Mouse (Mus musculus): Measurements from ENCODE around the gene Plcb2.
A peak's percentile ranks its signal among the peaks of the same experiment; 100 is the strongest.

Gene Plcb2

DNA sequence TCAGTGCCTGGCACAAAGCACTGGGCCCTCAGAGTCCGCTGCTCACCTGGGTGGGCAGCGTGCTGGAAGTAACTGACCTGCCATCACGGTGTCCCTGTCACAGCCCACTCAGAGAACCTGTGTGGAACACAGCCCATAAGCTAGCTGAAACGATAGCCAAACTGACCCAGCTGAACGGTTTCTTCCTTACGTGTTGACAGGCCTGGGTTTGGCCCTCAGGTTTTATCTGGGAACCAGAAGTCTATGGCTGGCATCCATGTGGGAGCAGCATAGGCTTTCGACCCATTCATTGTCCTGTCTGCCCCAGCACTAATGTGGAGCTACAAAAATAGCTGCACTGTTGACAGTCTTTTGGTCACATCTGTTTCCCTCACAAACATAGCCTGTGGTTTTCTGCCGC is 22.2 kb upstream of the Plcb2 start:
- no peak for DNase-seq (ENCODE audit: inconsistent ontology term)

DNA sequence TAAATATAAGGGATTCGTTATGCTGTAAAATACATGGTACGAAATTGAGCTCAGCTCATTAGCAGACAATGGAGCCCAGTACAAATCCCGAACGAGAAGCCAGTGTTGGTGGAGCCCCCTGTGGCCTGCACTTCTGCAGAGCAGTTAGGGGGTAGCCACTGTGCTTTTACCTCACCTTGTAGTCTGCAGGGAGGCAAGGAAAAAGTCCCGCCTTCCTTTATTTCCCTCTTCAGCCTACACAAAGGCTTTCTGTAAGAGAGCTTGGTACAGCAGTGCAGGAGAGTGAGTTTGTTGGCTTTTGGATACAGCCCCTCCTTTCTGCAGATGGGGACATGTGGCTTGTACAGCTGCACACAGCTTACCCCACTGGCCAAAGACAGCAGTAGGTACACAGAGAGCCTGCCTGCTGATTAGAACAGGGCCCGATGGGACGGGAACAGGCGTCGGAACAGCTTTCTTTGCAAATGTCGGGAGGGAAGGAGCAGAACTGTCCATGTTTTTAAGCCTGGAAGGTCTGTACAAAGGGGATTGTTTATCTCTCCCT is 21.2 kb upstream of the Plcb2 start:
- no peak for DNase-seq (ENCODE audit: inconsistent ontology term)

DNA sequence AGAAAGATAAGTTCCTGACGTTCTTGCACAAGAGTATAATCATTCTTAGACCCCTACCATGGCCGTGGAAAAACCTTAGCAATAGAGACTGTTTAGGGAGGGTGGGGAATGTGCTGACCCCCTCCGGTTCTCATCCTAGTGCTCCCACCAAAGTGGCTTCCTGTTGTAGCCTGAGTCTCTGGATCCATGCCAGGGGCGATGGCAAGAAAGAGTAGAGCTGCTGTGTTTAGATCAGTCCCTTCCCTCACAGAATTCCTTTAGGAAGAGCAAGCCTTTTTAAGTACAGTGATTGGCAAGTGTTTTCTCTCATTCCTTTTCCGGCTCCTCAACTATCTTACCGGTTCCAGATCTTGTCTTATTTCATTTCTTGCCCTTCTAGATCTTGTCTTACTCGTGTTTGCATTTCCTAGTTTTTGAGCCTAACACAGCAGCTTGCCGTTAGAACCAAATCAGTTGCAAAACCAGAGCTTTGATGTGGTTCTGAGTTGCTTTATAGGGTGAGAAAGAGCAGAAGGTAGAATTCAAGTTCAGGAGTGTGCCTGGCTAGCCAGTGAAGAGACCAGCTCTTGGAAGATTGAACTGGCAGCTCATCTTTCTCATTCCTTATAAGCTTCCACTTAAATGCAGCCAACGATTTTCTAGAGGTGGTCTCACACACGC is 19.2 kb upstream of the Plcb2 start:
- peak; percentile 44 for DNase-seq (ENCODE audit: inconsistent ontology term)

DNA sequence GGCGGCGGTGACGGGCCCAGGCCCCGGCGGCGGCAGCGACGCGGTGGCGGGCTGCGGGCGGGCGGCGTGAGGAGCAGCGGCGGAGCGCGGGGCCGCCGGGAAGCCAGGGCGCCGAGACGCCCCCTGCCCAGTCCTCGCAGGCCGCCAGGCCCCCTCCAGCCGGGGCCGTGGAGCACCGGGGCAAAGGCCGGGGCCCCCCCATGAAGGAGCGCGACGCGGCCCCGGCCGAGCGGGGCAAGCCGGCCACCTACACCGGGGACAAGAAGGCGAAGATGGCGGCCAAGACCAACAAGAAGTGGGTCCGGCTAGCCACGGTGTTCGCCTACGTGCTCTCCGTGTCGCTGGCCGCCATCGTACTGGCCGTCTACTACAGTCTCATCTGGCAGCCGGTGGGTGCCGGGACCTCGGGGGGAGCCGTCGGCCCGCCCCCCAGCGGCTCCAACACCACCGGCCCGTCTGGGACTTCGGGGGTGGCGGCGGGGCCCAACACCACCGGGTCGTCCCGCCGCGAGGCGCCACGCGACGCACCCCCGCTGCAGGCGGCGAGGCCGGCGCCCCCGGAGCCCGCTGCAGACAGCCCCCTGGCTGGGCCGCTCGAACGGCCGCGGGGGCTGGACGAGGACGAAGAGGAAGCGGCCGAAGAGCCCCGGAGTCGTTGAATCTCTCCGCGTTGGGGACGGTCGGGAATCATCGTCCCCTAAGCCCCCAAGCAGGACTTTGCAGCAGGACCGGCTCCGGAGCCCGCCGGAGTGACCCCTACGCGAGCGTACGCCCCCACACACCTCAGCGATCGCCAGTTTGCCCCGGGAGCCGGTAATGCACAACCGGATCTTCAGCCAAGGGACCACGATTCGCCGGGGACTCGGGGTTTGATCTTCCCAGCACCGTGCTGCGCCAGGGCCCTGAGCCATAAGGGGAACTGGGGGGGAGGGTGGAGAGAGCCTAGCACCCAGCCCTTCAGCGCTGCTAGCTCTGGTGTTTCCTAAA is 18.0 kb upstream of the Plcb2 start:
- peak; percentile 41 for DNase-seq (ENCODE audit: inconsistent ontology term)

DNA sequence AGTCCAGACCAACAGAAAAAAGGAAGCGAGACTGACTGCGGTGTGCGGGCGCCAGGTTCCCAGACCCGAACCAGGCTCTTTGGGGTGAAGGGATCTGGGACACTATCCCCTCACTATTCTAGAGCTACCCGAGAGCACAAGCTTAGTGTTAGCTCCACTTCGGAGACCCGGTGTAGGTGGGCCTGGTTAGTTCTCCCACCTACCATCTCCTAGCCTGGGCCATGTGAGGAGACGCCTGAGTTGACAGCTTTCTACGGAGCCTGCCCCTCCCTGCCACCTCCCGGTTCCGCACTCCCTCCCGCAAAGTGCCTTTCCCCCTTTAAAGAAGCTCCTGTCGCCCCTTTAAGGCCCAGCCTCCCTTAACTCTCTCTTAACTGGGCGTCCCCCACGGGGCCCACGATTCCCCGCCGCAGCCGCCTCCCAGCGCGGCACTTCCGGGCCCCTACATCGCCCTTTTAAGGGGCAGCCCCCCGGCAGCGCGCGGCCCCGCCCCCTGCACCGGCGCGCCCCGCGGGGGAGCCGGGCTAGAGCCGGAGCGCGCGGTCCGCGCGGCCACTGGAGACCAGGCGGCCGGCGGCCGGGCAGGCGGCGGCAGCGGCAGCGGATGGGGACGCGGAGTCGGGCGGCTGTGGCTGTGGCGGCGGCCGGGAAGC is 17.1 kb upstream of the Plcb2 start, which contains the start of gene Inafm2:
TSS of gene Inafm2 (plus strand) at position 527 of the 653 bp plus-strand sequence.
- peak; percentile 97 for DNase-seq (ENCODE audit: inconsistent ontology term)

DNA sequence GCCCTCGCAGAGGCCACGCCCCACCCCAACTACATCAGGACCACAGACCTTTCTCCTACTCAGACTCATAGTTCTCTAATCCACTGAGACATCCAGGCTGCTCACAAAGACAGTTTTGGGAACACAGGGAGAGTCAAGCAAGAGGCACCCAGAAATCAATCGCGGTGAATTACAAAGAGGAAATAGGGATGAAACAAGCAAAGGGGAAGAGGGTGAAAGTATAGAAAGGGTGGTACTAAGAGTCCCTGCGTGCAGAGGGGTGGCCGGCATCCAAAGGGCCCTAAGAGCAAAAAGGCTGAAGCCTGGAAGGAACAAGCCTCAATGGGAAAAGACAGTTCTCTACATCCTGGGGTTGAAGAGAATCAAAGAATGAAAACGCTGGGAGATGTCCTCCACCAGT is 16.4 kb upstream of the Plcb2 start:
- DNase-seq (ENCODE audit: inconsistent ontology term) = no peak

DNA sequence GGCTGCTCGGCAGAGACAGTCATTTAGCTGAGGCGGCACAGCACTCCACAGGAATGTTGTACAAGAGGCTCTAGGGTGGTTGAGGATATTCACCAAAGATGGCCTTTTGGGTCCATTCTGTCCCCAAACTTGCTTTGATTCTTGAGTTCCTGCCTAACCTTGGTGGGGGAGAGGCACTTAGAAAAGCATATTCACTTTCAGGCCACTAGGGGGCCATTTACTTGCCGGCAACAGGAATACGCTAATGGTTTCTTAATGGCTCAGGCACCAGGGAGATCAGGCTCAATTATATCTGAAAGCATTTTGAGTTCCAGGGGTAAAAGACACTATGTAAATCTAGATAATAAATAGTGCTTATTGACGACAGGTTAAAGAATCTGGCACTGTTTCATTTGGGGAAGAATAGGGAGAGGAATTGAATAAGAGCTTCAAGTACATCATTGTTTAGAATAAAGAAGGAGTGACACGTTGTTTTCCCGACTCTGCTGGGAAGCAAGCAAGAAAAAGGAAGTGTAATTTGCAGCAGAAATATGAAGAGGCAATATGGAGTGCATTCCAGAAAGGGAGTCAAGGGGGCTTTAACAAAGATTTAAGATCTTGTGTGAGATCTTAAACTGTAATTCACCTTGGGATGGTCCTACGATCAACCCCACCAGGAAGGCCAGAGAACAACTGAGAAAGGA is 15.2 kb upstream of the Plcb2 start:
- DNase-seq (ENCODE audit: inconsistent ontology term) = peak; percentile 42

DNA sequence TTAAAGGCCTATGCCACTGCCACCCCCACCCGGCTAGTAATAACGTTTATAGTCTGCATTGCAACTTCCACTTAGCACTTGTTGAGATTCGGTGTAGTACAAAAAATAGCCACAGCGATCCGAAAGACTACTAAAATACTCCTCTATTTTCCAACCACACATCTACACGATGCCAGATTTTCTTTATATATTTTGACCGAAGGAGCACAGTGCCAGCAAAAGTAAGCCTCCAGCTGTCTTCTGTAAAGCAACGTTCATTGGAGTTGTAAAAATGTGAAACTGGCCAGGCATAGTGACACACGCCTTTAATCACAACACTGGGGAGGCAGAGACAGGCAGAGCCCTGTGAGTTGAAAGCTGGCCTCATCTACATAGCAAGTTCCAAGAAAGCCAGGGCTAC is 12.9 kb upstream of the Plcb2 start:
- DNase-seq (ENCODE audit: inconsistent ontology term) = no peak

DNA sequence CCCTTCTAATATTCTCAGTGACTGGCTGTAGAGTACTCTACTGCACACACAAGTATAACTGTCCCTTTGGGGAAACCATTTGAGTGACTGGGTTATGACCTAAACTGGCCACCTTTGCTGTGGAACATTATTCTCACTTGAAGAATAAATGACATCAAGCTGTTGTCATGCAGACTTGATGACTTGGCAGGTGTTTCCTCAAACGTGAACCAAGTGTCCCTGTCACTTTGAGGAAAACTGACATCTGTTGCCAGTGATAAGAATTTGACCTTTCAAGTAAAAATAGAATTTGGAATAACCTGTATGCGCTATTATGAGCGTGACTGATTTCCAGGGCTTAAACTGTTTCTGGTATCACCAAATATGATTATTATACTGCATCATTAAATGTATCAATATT is 12.1 kb upstream of the Plcb2 start:
- DNase-seq (ENCODE audit: inconsistent ontology term) = no peak

DNA sequence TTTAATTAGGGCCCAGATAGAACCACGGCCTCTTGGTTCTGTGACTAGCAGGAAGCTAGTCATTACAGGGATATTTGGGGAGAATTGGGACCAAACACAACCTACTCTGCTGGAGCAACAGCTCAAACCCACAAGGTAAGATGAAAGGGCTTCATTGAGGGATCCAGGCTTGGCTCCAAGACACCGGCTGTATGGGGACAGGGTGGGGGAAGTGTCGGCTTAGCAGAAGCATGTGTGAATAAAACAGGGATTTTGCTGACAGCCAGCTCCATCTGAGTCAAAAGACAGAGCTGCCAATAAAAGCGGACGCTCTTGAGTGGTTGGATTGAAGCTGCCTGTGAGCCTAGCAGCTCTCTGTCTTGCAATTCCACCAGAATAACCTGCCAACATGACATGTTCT is 5.1 kb upstream of the Plcb2 start:
- no peak for DNase-seq (ENCODE audit: inconsistent ontology term)

DNA sequence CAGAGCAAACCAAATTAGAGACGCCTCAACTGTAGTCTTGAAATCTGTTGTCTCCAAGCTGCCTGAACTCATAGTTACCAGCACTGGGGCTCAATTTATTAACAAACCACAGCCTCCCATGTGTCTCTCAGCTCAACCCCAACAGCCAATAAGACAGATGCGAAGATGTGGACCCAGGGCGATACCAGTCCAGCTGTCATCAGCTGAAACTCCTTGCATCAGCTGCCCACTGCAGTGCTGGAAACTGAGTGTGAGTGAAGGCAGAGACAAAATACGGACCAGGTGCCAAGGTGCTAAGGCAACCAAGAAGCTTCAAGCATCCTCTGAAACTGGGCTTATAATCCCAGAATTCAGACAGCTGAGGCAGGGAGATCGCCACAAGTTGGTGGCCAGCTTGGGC is 3.7 kb upstream of the Plcb2 start:
- DNase-seq (ENCODE audit: inconsistent ontology term) = no peak

DNA sequence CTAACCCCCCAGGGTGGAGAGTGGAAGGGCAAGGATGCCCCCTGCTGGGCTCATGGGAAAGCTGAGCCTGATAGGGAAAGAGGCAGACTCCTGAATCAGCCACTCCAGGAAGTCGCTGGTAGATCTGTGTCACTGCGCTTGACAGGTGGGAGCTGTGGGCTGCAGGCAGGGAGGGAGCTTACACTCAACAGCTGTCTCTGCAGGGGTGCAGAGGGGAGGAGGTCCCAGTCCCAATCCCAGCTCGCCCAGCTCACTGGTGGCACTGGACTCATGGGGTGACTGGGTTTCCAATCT is 2.3 kb upstream of the Plcb2 start:
- DNase-seq (ENCODE audit: inconsistent ontology term) = peak; percentile 50

DNA sequence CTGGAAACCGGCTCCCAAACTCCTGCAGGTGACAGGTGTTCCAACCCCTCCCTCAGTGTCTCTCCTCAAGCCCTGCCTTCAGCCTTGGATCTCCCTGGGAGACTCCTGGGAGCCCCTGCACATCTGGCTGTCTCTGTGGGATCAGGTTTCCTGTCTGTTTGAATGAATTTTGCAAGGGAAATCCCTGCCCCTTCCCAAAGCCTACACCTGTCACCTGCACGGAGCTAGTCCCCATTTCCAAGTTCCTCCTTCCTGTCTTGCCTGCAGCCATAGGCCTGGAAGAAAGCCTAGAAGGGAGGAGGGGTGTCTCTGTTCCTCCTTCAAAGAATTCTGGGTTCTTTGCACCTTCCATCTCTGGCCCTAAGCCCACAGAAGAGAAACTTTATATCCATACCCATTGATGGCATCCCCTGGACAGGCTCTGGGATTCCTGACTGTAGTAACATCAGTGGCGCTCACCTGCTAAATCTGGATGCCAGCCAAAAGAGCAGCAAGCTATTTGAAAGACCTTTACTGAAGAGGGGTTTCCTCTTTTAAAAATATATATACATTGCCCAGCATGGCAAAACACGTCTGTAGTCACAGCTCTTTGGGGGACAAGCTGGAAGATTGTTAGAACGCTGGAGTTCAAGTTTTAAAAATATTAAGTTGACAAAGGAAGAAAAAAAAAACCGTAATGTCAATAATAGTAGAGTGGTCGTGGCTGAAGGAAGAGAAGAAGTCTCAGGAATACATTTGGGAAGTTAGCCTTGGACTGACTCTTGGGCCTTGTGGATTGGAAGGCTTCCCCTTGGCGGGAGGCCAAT is 1.8 kb upstream of the Plcb2 start:
- DNase-seq (ENCODE audit: inconsistent ontology term) = no peak

DNA sequence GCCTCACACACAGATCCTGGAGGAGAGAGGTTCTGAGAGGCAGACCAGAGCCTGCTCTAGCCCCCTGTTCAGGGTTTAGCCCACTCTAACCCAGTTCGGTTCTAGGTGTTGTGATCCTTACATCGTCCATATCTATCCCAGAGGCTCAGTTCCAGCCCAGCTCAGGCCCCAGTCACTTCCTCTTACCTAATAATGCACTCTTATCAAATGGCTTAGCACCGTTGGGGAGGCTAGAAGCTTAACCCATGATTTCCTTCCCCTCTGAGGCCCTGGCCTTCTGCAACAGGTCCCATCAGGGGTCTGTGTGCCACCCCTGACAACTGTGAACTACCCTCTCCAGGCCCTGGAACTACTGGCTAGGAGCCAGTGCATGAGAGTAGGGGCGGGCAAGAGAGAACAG is 956 bp upstream of the Plcb2 start:
- no peak for DNase-seq (ENCODE audit: inconsistent ontology term)

DNA sequence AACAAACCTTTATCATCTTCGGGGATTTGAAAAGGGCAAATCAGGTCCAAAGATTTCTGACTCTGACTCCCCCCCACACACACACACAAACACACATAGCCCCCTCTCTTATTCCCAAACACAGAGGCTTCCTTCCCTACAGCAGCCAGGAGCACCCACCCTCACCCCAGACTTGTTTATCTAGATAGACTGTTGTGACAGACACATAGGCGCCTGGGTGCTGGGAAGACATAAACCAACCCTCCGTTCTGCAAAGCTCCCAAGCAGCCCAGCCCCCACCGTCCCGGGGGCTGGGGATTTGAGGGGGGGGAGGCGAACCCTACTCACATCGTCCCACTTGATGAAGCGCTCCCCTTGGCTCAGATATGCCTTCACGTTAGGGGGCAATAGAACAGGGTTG is 327 bp downstream of the Plcb2 start:
- DNase-seq (ENCODE audit: inconsistent ontology term) = no peak

DNA sequence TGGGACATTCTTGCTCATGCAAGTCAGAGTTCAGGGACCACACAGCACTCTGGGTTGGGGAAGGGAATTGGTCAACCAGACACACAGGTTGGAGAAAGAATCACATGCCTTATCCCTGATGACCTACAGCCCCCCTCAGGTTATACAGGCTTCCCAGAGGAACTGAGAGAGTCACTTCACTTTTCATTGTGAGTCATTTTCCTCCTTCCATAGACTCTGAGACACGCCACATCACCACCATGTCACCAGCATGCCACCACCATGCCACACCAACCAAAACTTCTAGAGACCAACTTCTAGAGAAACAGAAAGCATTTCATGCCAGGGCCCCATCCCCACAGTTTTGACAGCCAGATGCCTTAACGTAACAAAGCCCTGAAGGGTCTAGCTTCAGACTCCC is 1.4 kb downstream of the Plcb2 start:
- no peak for DNase-seq (ENCODE audit: inconsistent ontology term)

DNA sequence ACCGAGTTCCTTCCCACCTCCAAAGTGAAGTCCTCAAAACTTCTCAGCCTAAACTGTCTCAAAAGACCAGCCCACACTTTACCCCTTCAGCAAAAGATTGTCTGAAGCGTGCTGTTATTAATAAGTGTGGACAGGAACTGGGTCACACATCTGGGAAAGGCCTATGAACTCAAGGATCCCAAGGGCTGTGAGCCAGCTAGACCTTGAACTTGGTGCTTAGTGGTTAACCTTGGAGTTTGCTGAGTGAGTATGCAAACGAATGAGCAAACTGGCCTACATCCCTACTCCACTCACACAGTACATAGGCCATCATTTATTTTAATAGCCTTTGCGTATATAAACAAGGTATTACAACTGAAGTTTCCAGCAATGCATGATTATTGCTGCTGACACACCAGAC is 2.7 kb downstream of the Plcb2 start:
- no peak for DNase-seq (ENCODE audit: inconsistent ontology term)

DNA sequence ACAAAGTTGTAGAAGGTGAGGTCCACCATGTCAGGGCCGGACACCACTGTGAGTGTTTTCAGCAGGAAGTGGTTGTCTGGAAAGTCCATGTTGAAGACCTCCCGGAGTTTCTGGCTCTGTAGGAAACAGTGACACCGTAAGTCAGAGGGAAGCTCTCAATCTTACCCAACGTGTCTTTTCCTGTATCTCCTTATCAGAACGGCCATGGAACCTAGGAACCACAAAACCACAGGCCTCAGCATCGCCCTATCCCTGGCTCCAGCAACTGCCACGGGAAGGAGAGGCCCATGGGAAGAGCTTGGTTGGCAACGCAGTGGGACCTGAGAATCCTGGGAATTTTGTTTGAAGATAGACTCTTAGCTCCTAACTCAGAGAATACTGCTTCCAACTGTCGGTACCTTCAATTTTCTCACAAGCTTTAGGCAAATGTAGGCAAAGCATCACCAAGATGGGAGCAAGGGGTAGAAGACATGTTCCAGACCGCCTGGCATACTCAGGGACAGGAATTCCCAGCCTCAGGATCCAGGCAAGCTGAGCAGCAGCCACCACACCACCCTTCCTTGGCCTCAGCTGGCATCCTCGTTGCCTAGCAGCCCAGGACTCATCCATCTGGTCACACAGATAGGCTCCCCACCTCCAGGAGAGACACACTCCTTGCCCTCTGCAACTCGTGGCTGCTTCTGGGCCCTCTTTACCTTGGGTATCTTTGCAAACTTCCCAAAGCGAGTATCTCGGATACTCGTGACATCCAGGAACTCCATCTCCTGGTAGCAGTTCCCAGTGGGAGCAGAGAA is 4.3 kb downstream of the Plcb2 start:
- no peak for DNase-seq (ENCODE audit: inconsistent ontology term)

DNA sequence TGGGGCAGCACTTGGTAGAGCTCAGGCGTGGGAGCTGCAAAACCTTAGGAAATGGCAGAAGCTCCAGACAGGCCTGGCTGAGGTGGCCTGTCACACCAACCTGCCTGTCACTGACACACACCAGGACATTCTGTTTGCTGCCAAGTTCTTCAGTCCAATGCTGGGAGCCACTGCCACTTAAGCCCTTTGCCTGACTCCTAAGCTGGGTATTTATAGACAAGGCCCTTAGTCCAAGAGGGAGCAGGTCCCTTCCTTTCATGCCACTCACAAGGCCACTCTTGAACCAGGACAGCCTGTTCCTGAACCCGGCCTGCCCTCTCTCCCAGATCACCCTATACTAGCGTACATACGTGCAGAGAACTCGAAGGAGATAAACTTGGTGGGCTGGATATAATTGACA is 11.6 kb downstream of the Plcb2 start:
- no peak for DNase-seq (ENCODE audit: inconsistent ontology term)

DNA sequence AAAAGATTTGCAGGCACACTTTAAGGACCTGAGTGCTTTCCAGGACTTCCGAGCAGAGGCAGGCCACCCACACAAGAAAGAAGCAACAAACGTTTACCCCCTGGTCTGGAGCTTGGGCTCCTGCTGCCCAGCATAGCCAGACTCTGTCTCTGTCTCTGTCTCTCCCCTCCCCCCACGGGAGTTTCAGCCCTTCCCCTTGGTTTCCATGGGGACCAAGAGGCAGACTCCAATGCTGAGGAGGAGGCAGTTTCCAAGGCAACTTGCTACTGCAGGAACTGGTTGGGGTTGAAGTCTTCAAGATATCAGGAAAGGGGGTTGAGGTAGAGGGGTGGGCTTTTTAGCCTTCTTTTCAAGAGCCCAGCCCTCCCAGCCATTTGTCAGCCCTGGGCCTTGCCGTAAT is 14.0 kb downstream of the Plcb2 start:
- DNase-seq (ENCODE audit: inconsistent ontology term) = no peak
